Mouse (Mus musculus): ENCODE data around the gene Rere. TPM values are rescaled to one million over a fixed set of nuclear protein-coding genes. Genes with fewer than 3 reads are reported as not detected.

Rere gene
- polyA plus RNA-seq, 1 experiment = 82.1 TPM

- no peak for TF ChIP-seq POLR2A (IDR thresholded peaks at IDR 0.05; ENCODE audit: borderline replicate concordance, extremely low read depth, insufficient read depth, insufficient read length, poor library complexity, severe bottlenecking)
- TF ChIP-seq CTCF (IDR thresholded peaks at IDR 0.05; ENCODE audit: borderline replicate concordance, extremely low read depth, insufficient read depth, insufficient read length) = no peak
- peak; percentile 50 for DNase-seq (ENCODE audit: low read depth)
Measured at GRCm38 (mm10) chr4:150583777-150584135, 302.3 kb downstream of the Rere start.

- no peak for DNase-seq (ENCODE audit: low read depth)
- TF ChIP-seq POLR2A (IDR thresholded peaks at IDR 0.05; ENCODE audit: borderline replicate concordance, extremely low read depth, insufficient read depth, insufficient read length, poor library complexity, severe bottlenecking) (no peak), CTCF (IDR thresholded peaks at IDR 0.05; ENCODE audit: borderline replicate concordance, extremely low read depth, insufficient read depth, insufficient read length) (no peak)
Measured at GRCm38 (mm10) chr4:150585800-150586199, 304.4 kb downstream of the Rere start.

GRCm38 (mm10) chr4:150586275-150586674 is 304.8 kb downstream of the Rere start:
- TF ChIP-seq POLR2A (IDR thresholded peaks at IDR 0.05; ENCODE audit: borderline replicate concordance, extremely low read depth, insufficient read depth, insufficient read length, poor library complexity, severe bottlenecking) = no peak
- no peak for TF ChIP-seq CTCF (IDR thresholded peaks at IDR 0.05; ENCODE audit: borderline replicate concordance, extremely low read depth, insufficient read depth, insufficient read length)
- no peak for DNase-seq (ENCODE audit: low read depth)

- TF ChIP-seq POLR2A (IDR thresholded peaks at IDR 0.05; ENCODE audit: borderline replicate concordance, extremely low read depth, insufficient read depth, insufficient read length, poor library complexity, severe bottlenecking) (no peak), CTCF (IDR thresholded peaks at IDR 0.05; ENCODE audit: borderline replicate concordance, extremely low read depth, insufficient read depth, insufficient read length) (no peak)
- DNase-seq (ENCODE audit: low read depth) = no peak
Measured at GRCm38 (mm10) chr4:150587597-150588299, 306.3 kb downstream of the Rere start.

GRCm38 (mm10) chr4:150588300-150588621 is 306.8 kb downstream of the Rere start:
- no peak for DNase-seq (ENCODE audit: low read depth)
- TF ChIP-seq POLR2A (IDR thresholded peaks at IDR 0.05; ENCODE audit: borderline replicate concordance, extremely low read depth, insufficient read depth, insufficient read length, poor library complexity, severe bottlenecking) (no peak), CTCF (IDR thresholded peaks at IDR 0.05; ENCODE audit: borderline replicate concordance, extremely low read depth, insufficient read depth, insufficient read length) (no peak)

- DNase-seq (ENCODE audit: low read depth) = no peak
- TF ChIP-seq CTCF (IDR thresholded peaks at IDR 0.05; ENCODE audit: borderline replicate concordance, extremely low read depth, insufficient read depth, insufficient read length) (no peak), POLR2A (IDR thresholded peaks at IDR 0.05; ENCODE audit: borderline replicate concordance, extremely low read depth, insufficient read depth, insufficient read length, poor library complexity, severe bottlenecking) (no peak)
Measured at GRCm38 (mm10) chr4:150590621-150591282, 309.3 kb downstream of the Rere start.

GRCm38 (mm10) chr4:150591602-150592001 is 310.2 kb downstream of the Rere start:
- TF ChIP-seq CTCF (IDR thresholded peaks at IDR 0.05; ENCODE audit: borderline replicate concordance, extremely low read depth, insufficient read depth, insufficient read length) = no peak
- TF ChIP-seq POLR2A (IDR thresholded peaks at IDR 0.05; ENCODE audit: borderline replicate concordance, extremely low read depth, insufficient read depth, insufficient read length, poor library complexity, severe bottlenecking) = no peak
- DNase-seq (ENCODE audit: low read depth) = no peak

GRCm38 (mm10) chr4:150592087-150592486 is 310.6 kb downstream of the Rere start:
- no peak for DNase-seq (ENCODE audit: low read depth)
- TF ChIP-seq CTCF (IDR thresholded peaks at IDR 0.05; ENCODE audit: borderline replicate concordance, extremely low read depth, insufficient read depth, insufficient read length) (no peak), POLR2A (IDR thresholded peaks at IDR 0.05; ENCODE audit: borderline replicate concordance, extremely low read depth, insufficient read depth, insufficient read length, poor library complexity, severe bottlenecking) (no peak)

- no peak for TF ChIP-seq CTCF (IDR thresholded peaks at IDR 0.05; ENCODE audit: borderline replicate concordance, extremely low read depth, insufficient read depth, insufficient read length)
- TF ChIP-seq POLR2A (IDR thresholded peaks at IDR 0.05; ENCODE audit: borderline replicate concordance, extremely low read depth, insufficient read depth, insufficient read length, poor library complexity, severe bottlenecking) = no peak
- DNase-seq (ENCODE audit: low read depth) = no peak
Measured at GRCm38 (mm10) chr4:150593473-150594217, 312.2 kb downstream of the Rere start.

- TF ChIP-seq CTCF (IDR thresholded peaks at IDR 0.05; ENCODE audit: borderline replicate concordance, extremely low read depth, insufficient read depth, insufficient read length) (no peak), POLR2A (IDR thresholded peaks at IDR 0.05; ENCODE audit: borderline replicate concordance, extremely low read depth, insufficient read depth, insufficient read length, poor library complexity, severe bottlenecking) (no peak)
- no peak for DNase-seq (ENCODE audit: low read depth)
Measured at GRCm38 (mm10) chr4:150594298-150594829, 312.9 kb downstream of the Rere start.

GRCm38 (mm10) chr4:150595071-150595470 is 313.6 kb downstream of the Rere start:
- TF ChIP-seq POLR2A (IDR thresholded peaks at IDR 0.05; ENCODE audit: borderline replicate concordance, extremely low read depth, insufficient read depth, insufficient read length, poor library complexity, severe bottlenecking) = no peak
- TF ChIP-seq CTCF (IDR thresholded peaks at IDR 0.05; ENCODE audit: borderline replicate concordance, extremely low read depth, insufficient read depth, insufficient read length) = no peak
- no peak for DNase-seq (ENCODE audit: low read depth)
